Mouse (Mus musculus) cerebellum, adult 9-11 months (tissue): ENCODE data around the gene Il17ra.

Experiments used
- DNase-seq: peaks from one replicate; pipeline ENCODE4 v3.0.0; 2022

Gene Il17ra

GRCm38 (mm10) chr6:120511212-120511611 is 48.2 kb downstream of the Il17ra start:
- DNase-seq: no peak

- DNase-seq: no peak
These were observed 53.4 kb downstream of the Il17ra start for GRCm38 (mm10) chr6:120516422-120516821.

- DNase-seq: no peak
These were observed 53.8 kb downstream of the Il17ra start for GRCm38 (mm10) chr6:120516879-120517278.

- no peak for DNase-seq
These were observed 54.3 kb downstream of the Il17ra start for GRCm38 (mm10) chr6:120517311-120517710.

GRCm38 (mm10) chr6:120519647-120520046 is 56.6 kb downstream of the Il17ra start:
- DNase-seq: no peak

- DNase-seq: no peak
These were observed 61.7 kb downstream of the Il17ra start for GRCm38 (mm10) chr6:120524796-120525195.

- DNase-seq: no peak
These were observed 66.1 kb downstream of the Il17ra start for GRCm38 (mm10) chr6:120529123-120529522.

- peak; percentile 93 for DNase-seq
These were observed 68.2 kb downstream of the Il17ra start, which contains the start of gene Hdhd5 for GRCm38 (mm10) chr6:120531020-120531965. Gene Hdhd5, minus strand, starts transcription at chr6:120531319.

GRCm38 (mm10) chr6:120532594-120532993 is 69.5 kb downstream of the Il17ra start:
- no peak for DNase-seq

GRCm38 (mm10) chr6:120536337-120536736 is 73.3 kb downstream of the Il17ra start:
- no peak for DNase-seq
